Mouse (Mus musculus) right cerebral cortex, postnatal 14 days (tissue): ENCODE data around the gene Gm47995.
"Not testable (repeated sequence)": the region's sequence is repeated elsewhere in the genome, so short reads cannot be mapped to it uniquely, and the experiment has no call there.

Experiments used
- DNase-seq: peaks from one replicate; pipeline ENCODE4 v3.0.0; 2022

The Gm47995 gene

GRCm38 (mm10) chr1:151198120-151198519 lies at the start of gene Gm47995:
Gene Gm47995, plus strand, starts transcription at chr1:151198448.
- DNase-seq, result not testable (repeated sequence)

DNA sequence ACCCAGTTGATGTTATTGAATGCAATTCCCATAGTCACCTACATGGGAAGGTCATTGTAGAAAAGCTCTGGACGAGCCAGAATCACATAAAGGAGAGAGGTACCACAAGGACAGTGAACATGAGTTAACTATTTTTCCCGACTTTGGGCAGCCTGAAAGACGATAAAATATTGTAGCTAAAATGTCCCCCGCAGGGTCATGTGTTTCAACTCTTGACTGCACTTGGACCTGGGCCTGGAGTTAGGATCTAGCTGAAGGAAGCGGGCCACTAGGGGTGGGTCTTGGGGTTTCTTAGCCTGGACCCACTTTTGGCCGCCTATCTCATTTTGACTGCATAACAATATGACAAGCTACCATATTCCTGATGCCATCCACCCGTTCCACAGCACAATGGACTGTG lies 48.0 kb upstream of the Gm47995 start:
- DNase-seq, result no peak

GRCm38 (mm10) chr1:151151089-151151488 lies 47.2 kb upstream of the Gm47995 start:
- no peak for DNase-seq

DNA sequence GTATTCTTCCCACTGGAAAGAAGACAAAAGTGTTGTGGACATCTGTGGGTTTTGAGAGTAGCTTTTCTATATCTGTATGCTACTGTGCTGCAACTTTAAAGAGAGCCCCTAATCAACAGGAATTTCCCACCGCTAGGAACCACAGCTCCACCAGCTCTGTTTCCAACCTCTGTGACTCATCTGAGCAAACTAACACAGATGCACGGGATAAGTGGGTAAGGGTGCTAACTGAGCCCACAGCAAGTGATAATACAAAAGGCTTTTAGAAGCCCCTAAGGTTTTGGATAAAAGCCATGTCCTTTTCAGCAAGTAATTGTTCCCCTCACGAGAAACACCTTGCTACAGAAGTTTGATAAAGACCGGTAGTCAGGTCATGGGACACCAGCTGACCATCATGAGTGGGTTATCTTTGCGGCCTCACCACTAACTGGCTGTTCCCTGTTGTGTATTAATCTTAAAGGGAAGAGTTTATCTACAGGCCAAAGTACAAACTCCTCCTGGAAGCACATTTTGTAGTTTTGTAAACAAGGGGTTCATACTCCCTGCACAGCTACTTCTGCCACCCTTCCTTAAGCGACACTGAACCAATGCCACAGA lies 45.1 kb upstream of the Gm47995 start:
- DNase-seq, result no peak

DNA sequence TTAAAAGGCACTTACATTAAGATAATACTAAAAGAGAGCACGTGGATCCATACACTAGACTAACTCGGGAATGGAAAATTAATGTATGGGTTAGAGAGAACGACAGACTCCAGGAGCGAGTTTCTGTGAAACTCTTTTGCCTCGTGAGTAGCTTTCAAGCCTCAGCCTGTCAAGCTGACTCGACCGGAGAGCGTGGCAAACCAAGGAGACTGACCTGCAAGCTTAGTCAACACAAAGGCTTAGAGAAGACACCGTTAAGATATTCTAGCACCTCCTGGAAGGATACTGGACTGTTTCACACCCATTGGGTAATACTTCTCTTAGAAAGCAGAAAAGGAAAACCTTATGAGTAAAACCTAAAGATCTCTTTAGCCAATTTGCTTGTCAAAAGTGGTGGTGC lies 44.1 kb upstream of the Gm47995 start:
- DNase-seq, result not testable (repeated sequence)

GRCm38 (mm10) chr1:151156129-151156528 lies 42.1 kb upstream of the Gm47995 start:
- no peak for DNase-seq

DNA sequence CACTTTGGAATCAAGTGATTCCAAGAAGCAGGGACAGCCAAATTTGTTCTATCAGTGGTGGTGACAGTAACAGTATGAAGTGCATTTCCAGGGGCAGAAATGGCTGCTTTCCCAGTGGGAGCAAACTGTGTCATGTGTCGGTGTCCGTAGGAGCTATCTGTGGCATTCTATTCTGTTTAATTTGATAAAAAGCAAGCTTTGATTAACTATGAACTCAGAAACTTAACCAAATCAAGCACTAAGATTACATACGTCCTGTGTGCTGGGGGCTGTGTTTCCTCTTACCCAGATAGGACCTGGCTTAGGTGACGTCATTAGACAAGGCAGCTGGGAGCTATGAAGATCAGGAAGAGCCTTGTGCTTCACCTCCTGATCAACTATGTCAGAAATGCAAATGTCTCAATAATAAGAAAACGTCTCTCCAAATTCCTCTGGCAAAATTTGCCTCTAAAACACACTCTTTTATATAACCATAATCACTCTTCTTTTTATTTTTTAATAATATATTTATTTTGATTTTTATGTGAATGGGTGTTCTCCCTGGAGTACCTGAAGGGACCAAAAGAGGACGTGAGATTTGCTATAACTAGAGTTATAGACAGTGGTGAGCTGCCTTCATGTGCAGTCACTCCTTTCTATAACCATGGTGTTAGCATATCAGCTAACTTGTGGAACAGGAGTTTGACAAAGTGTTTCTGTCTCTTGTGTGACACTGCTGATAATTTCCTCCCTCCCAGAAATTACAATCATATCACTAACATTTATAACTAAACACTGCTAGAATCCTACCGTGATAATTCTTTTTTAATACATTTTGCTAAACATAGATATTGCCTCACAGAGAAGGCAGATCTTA lies 41.2 kb upstream of the Gm47995 start:
- DNase-seq, result no peak

DNA sequence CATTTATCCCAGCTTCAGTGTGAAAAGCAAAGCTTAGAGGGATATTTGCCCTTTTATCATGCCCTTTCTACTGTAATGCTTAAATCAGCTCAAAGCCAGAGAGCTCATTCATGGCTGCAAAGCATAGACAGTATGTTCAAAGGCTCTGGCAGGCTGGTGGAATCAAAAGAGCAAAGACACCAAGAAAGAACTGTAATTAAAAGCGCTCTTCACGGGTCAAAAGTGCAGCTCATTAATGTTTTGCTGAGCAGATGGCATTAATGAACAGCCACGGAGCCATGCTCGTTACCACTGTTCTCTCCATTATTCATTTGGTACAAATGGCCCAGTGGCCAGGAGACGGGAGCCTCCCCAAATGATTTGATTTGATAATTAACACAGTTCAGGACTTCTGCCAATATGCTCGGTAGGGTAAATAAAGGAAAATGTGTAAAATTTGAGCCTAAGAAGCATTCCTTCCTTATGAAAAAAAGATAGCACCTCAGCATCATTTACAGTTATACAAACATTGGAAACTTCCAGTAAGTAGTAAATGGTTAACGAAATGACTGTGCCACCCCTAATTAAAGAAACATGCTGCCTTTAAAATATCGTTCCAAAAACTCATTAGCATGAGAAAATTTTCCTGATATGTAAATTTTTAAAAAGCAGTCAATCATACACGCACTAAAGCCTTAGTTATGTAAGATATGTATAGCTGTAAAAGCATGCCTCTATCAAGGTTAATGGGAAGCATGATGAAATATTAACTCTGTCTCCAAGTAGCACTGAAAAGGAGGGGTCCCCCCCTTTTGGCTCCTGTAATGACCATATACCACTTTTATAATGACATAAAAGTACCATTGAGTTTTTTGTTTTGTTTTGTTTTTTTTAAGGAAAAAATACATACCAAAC lies 40.0 kb upstream of the Gm47995 start:
- no peak for DNase-seq

GRCm38 (mm10) chr1:151158857-151159510 lies 39.3 kb upstream of the Gm47995 start:
- DNase-seq, result no peak

DNA sequence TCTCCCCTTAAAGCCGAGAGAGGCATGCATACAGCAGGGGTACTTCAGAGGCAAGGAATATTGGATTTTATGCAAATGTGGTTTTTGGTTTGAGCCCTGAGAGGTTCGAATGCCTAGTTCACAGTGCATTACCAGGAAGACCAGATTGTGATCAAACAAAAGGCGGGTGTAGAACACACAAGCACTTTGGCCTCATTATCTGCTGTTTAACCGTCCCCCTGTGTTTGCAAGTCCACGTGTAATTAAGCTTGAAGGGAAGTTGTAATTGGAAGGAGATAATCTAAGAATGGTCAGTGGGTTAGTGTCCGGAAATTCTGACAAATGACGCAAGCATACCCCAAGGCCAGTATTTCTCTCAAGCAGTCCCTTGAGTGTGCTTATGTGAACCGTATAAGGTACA lies 32.2 kb upstream of the Gm47995 start:
- no peak for DNase-seq

DNA sequence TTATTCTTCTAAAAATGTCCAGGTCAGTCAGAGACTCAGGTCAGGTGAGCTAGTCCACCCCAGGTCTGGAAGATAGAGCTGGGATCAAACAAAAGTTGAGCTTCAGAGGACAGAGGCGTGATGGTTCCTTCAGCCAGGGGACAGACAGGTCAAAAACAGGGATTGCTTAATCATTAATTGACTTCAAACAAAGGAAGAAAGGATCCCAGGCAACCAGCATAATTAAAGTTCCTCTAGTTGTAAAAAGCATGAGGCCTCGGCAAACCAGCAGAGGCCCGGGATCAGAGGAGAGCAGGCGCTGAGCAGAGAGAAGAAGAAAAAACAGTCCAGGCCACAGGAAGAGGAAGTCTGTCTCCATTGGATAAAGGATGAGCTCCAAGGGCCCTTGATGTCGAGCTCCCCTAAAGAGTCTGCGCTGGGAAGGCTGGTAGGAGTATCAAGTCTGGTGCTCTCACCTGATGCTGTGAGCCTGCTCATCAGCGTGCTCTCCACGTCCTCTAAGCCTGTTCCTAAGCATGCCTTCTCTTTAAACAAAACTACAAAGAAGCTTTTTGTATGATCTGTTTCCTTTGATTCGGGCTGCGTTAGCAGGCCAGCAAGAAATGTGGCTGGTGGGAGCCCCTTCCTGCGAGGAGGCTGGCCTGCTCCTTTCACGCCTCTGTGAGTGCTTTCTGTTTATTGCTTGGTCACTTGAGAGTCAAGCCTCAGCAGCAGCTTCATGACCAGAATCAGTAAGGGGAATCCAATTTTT lies 30.8 kb upstream of the Gm47995 start:
- DNase-seq, result no peak

DNA sequence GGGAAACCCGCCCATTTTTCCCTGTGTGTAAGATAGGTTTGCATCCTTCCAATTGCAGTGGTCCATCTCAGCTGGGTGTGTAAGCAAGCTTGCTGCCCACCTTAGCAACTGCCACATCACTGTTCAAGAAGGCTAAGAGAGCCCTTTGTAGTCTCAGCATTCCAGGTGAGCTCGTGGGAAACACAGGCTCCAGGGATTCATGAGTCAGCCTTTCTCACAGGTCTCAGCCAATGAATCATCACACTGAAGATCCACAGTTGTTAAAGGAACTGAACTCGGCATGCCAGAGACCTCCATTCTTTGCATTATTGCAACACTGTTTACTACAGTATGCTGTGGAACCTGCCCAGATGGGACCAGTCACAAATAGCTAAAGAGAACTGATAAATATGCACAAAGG lies 29.6 kb upstream of the Gm47995 start:
- DNase-seq, result no peak

- no peak for DNase-seq
Observed at GRCm38 (mm10) chr1:151171572-151172461, 26.4 kb upstream of the Gm47995 start.

- no peak for DNase-seq
Observed at GRCm38 (mm10) chr1:151177030-151177936, 21.0 kb upstream of the Gm47995 start.

DNA sequence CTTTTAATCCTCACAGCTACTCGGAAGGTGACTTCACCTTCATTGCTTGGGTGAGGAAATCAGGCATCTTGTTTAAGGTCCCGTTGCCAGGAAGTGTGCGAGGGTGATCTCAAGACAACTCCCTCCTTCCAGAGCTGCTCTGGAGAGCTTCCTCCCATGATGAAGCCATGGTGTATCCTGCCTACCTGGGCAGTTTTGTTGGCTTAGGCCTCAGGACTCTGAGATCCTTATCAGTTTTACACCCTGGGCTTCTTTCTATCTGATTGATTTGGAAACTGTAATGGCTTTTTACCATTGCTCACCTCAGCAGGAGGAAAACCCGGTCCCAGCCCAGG lies 20.3 kb upstream of the Gm47995 start:
- DNase-seq, result no peak

DNA sequence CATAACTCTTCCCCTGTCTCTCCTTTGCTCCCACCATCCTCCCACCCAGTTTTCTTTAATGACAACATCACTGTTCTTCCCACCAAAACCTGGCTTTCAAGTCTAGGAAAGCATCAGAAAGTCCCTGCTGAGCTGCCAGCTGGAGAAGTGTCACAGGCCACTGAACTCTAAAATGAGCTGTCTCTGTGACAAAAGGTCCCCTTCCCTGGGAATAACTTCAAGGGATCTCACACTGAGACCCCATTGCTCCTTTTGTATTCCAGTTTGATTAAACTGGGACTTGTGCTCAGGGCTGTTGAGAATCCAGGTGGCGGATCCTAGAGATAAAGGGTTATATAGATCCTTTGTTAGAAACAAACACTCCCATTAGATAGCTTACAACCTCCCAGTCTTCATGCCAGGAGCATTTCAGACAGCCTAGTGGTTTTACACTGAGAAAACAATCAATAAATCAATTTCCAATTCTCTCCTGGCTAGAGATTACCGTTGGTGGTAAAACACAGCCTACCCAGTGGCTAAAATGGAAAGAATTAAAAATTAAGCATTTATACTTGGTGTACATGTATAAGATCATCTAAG lies 19.7 kb upstream of the Gm47995 start:
- no peak for DNase-seq

GRCm38 (mm10) chr1:151180167-151180566 lies 18.1 kb upstream of the Gm47995 start:
- DNase-seq, result no peak

GRCm38 (mm10) chr1:151182266-151182665 lies 16.0 kb upstream of the Gm47995 start, which contains the start of gene Gm47985:
Gene Gm47985, plus strand, starts transcription at chr1:151182537.
- DNase-seq, result not testable (repeated sequence)

GRCm38 (mm10) chr1:151186186-151186585 lies 12.1 kb upstream of the Gm47995 start:
- not testable (repeated sequence) for DNase-seq
